Mouse (Mus musculus): ENCODE measurements around the gene Myh2. TPM values are rescaled to one million over a fixed set of nuclear protein-coding genes. Genes with fewer than 3 reads are reported as not detected.

The Myh2 gene
- total RNA-seq (2023): not detected

DNA sequence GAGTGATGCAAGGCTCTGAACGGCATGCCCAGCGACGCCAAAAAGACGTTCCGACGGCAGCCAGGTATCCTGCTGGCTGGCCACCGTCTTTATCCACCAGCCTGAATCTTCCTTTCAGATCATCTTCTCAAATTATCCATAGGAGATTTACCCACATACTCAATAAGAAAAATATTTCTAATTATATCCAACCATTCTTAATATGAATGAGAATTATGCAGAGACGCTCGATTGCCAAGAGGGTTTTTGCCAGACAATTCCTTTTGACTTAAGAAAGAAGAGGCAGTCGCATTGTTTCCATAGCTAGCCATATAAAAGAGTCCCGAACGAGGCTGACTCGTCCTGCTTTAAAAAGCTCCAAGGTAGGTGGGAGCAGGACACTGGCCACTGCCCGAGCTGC is at the start of gene Myh2:
TSS of gene Myh2 (plus strand) at position 301 of the 400 bp plus-strand sequence.

DNA sequence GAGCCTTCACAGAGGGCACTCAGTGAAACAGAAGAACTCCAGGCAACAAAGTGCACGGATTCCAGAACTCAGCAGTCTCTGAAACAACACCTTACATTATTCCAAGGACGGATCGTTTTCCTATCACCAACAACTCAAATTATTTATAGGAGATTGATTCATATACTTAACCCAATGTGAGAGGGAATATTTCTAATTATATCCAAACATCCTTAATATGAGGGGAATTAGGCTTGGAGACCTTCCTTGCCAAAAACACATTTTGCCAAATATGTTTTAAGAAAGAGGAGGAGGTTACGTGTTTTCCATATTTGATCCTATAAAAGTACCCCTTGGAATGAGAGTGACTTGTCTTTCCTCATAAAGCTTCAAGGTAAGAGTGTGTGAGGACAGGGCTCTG is 28.9 kb downstream of the Myh2 start, which contains the start of gene Myh1:
TSS of gene Myh1 (plus strand) at position 301 of the 400 bp plus-strand sequence.

DNA sequence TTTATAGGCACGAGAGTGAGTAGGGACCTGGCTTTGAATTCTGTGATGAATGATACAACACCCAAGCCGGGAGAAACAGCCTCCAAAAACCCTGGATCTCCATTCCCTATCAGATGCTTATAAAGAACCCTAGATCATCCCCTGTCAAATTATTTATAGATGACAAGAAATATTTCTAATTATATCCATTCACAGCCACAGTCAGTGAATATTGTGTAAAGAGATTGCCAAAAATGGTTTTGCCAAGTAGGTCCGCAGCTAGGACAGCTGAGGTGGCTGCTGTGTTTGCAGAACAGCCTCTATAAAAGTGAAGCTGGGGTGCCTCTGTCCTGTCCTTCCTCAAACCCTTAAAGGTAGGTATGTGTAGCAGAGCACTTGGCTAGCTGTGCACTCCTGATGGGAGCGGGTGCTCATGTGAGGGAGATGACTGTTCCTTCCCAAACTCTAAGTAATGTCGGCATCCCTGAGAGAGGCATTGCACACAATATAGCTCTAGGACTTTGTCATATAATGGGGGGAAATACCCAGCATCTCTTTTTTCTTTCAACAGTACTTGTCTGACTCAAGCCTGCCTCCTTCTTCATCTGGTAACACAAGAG is 66.8 kb downstream of the Myh2 start, which contains the start of gene Myh4:
TSS of gene Myh4 (plus strand) at position 549 of the 599 bp plus-strand sequence.

Other genes with a start within 250 kb of the Myh2 start
- not detected for gene Tmem238l, start 214.4 kb upstream of the Myh2 start, total RNA-seq (2023)
- under 1 TPM in 1 of 2 experiments, not detected in 1; 0.79 TPM for gene Tmem220, start 145.9 kb upstream of the Myh2 start, total RNA-seq (2023)
- 10 to 100 TPM; 49.5 to 51.2 TPM for gene Adprm, start 118.4 kb upstream of the Myh2 start, total RNA-seq (2023)
- 10 to 100 TPM; 14.6 to 16.0 TPM for gene Sco1, start 118.4 kb upstream of the Myh2 start, total RNA-seq (2023)
- under 1 TPM in 1 of 2 experiments, not detected in 1; 0.12 TPM for gene Myh3, start 92.7 kb upstream of the Myh2 start, total RNA-seq (2023)
- gene Myh1, start 29.0 kb downstream of the Myh2 start, total RNA-seq (2023): not detected
- not detected for gene Myh4, start 67.0 kb downstream of the Myh2 start, total RNA-seq (2023)
- gene Myh8, start 106.1 kb downstream of the Myh2 start, total RNA-seq (2023): not detected
- not detected for gene Myh13, start 150.6 kb downstream of the Myh2 start, total RNA-seq (2023)

Measured in T-cell, adult 66 days (primary cell).